Comparison of ENCODE assay signal across 1 mouse cellular context in genomic region chr9:85791521-85791920, GRCm38 (mm10). TPM values are rescaled to one million over a fixed set of nuclear protein-coding genes. Genes with fewer than 3 reads are reported as not detected.
"Had no signal": no experiment of that assay in that cellular context is flagged by ENCODE, and none has a peak within 500 bp of the region (broad histone marks: within the 10 kb centered on the region; RNA-seq: fewer than 3 reads in every experiment).

No protein-coding gene starts in this region.

RNA-seq across cellular contexts. Expression of gene Tpbg, which starts 50.7 kb away (rescaled TPM):
- polyA plus RNA-seq: macrophage had no signal
